8 mouse cellular contexts compared by ENCODE assay signal in the genomic region with DNA sequence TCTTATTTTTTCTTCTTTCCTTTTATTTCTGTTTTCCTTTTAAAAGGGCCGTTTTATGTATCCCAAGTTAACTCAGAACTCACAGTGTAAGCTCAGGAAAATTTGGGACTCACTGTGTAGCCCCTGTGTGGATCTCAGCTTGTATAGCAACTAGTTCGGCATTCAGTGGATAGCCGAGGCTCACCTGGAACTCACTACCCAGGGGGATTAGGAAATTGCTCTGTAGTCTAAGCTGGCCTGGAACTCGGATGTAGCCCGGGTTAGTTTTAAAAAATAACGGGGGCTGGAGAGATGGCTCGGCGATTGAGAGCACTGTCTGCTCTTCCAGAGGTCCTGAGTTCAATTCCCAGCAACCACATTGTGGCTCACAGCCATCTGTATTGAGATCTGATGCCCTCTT. TPM values are rescaled to one million over a fixed set of nuclear protein-coding genes. Genes with fewer than 3 reads are reported as not detected.
A peak's percentile ranks its signal among the peaks of the same experiment; 100 is the strongest.
DNase-seq lines count a peak whose midpoint lies in the region; ATAC-seq and TF ChIP-seq lines count a peak whose summit lies in the region.

No protein-coding gene starts in this region.

- WGBS in heart, embryonic 14.5 days, result 7% methylated on average over 8 of the region's 8 CpGs
- 6% methylated on average over 8 of the region's 8 CpGs for WGBS in forebrain, embryonic 14.5 days
- 3% methylated on average over 8 of the region's 8 CpGs for WGBS in liver, postnatal 0 days (ENCODE audit: insufficient replicate concordance)

- TF ChIP-seq CTCF in MEL (IDR thresholded peaks at IDR 0.05 in 2 of 3, conservative IDR thresholded peaks at IDR 0.05 in 1 of 3; ENCODE audit: control insufficient read depth in 1 of 3, insufficient read depth in 1 of 3, low read depth in 2 of 3, low read length in 3 of 3, poor library complexity in 1 of 3, severe bottlenecking in 1 of 3), result no peak
- TF ChIP-seq CTCF in liver, postnatal 0 days (IDR thresholded peaks at IDR 0.05; ENCODE audit: low read depth), result no peak

- no peaks in the 10 kb centered on the region for H3K27me3 ChIP-seq in heart, embryonic 14.5 days (ENCODE audit: control insufficient read depth, insufficient read depth, low read length)
- no peaks in the 10 kb centered on the region for H3K27me3 ChIP-seq in MEL (ENCODE audit: control insufficient read depth in 1 of 2, insufficient read depth in 2 of 2, low read length in 2 of 2)
- H3K27me3 ChIP-seq in forebrain, embryonic 14.5 days (replicated peaks; ENCODE audit: control insufficient read depth, insufficient read depth, low read length), result no peaks in the 10 kb centered on the region
- no peaks in the 10 kb centered on the region for H3K27me3 ChIP-seq in liver, postnatal 0 days (ENCODE audit: insufficient read depth, low read length)

- H3K9ac ChIP-seq in heart, embryonic 14.5 days (ENCODE audit: low read length), result peak overlapping the region; percentile 89
- H3K9ac ChIP-seq in MEL (ENCODE audit: control insufficient read depth, low read depth, low read length, poor library complexity, severe bottlenecking), result peak overlapping the region; percentile 96
- peak overlapping the region; percentile 81 for H3K9ac ChIP-seq in forebrain, embryonic 14.5 days (ENCODE audit: low read length)
- peak overlapping the region; percentile 73 for H3K9ac ChIP-seq in liver, postnatal 0 days (replicated peaks)

- H3K79me2 ChIP-seq in MEL (ENCODE audit: control insufficient read depth, insufficient read depth, low read length, poor library complexity), result peaks cover 40% of the 10 kb centered on the region

- intact Hi-C loops in heart, postnatal 36 days (cut with DNase I), result loop anchor here (5.0 kb wide), 2 partner anchors 540 to 1240 kb away; a partner anchor contains a TSS

- peak overlapping the region; percentile 71 to 94; a peak in 3 of 4 replicates for H3K27ac ChIP-seq in heart, embryonic 14.5 days (replicated peaks in 1 of 2; ENCODE audit: control insufficient read depth in 1 of 2, insufficient read depth in 1 of 2, low read depth in 2 of 2, low read length in 2 of 2)
- H3K27ac ChIP-seq in MEL (ENCODE audit: control insufficient read depth, low read depth, low read length), result peak overlapping the region; percentile 83
- H3K27ac ChIP-seq in forebrain, embryonic 14.5 days (ENCODE audit: low read depth, low read length), result peak overlapping the region; percentile 68; the same call in 1 of the 2 replicates
- H3K27ac ChIP-seq in liver, postnatal 0 days (ENCODE audit: low read depth), result peak overlapping the region; percentile 63

- peaks cover 23% of the 10 kb centered on the region for H3K36me3 ChIP-seq in heart, embryonic 14.5 days (ENCODE audit: control insufficient read depth, insufficient read depth, low read length)
- H3K36me3 ChIP-seq in MEL (ENCODE audit: control insufficient read depth in 1 of 2, insufficient read depth in 2 of 2, low read length in 2 of 2), result peaks cover 2 to 22% of the 10 kb centered on the region in 2 experiments
- peaks cover 15% of the 10 kb centered on the region for H3K36me3 ChIP-seq in forebrain, embryonic 14.5 days (ENCODE audit: control insufficient read depth, insufficient read depth, low read length)
- peaks cover 14% of the 10 kb centered on the region for H3K36me3 ChIP-seq in liver, postnatal 0 days (replicated peaks; ENCODE audit: insufficient read depth, low read length)

- no peak for ATAC-seq in heart, embryonic 14.5 days (ENCODE audit: insufficient number of reproducible peaks, insufficient read depth, low FRiP score, low read depth)
- ATAC-seq in forebrain, embryonic 14.5 days, result no peak
- ATAC-seq in liver, postnatal 0 days, result no peak

- DNase-seq in heart, postnatal 36 days, result no peak
- DNase-seq in MEL (ENCODE audit: low read depth, low spot score), result no peak
- DNase-seq in forebrain, embryonic 14.5 days (ENCODE audit: low spot score), result no peak
- DNase-seq in liver, postnatal 0 days, result no peak
- DNase-seq in adrenal gland, postnatal 14 days, result no peak
- no peak for DNase-seq in left cerebral cortex, adult 8-10 months (ENCODE audit: low spot score in 2 of 2)
- DNase-seq in gastrocnemius, postnatal 10 days, result no peak

- peaks cover 0 to 15% of the 10 kb centered on the region in 2 experiments; a peak in 2 of 4 replicates for H3K4me1 ChIP-seq in heart, embryonic 14.5 days (ENCODE audit: control insufficient read depth in 2 of 2, insufficient read depth in 2 of 2, low read length in 2 of 2)
- H3K4me1 ChIP-seq in MEL (ENCODE audit: control insufficient read depth in 1 of 2, insufficient read depth in 2 of 2, low read length in 2 of 2), result peaks cover 0 to 19% of the 10 kb centered on the region in 2 experiments; a peak in 2 of 4 replicates
- peaks cover 11% of the 10 kb centered on the region for H3K4me1 ChIP-seq in forebrain, embryonic 14.5 days (ENCODE audit: control insufficient read depth, insufficient read depth, low read length)
- peaks cover 11% of the 10 kb centered on the region for H3K4me1 ChIP-seq in liver, postnatal 0 days (ENCODE audit: insufficient read depth)

- no peak for TF ChIP-seq RAD21 in MEL (IDR thresholded peaks at IDR 0.05; ENCODE audit: low read depth, low read length)

- peak overlapping the region; percentile 77 for H3K4me2 ChIP-seq in heart, embryonic 14.5 days (ENCODE audit: low read length)
- peak overlapping the region; percentile 74 for H3K4me2 ChIP-seq in forebrain, embryonic 14.5 days (ENCODE audit: low read length)
- peak overlapping the region; percentile 84 for H3K4me2 ChIP-seq in liver, postnatal 0 days (ENCODE audit: low read depth, low read length)

- H3K4me3 ChIP-seq in heart, embryonic 14.5 days (ENCODE audit: control insufficient read depth in 1 of 2, insufficient read depth in 1 of 2, low read depth in 1 of 2, low read length in 2 of 2), result peak overlapping the region; percentile 76 to 97
- peak overlapping the region; percentile 87 to 95 for H3K4me3 ChIP-seq in MEL (ENCODE audit: control insufficient read depth in 1 of 2, insufficient read depth in 1 of 2, low read depth in 2 of 2, low read length in 2 of 2)
- H3K4me3 ChIP-seq in forebrain, embryonic 14.5 days (ENCODE audit: low read depth, low read length), result peak overlapping the region; percentile 57
- H3K4me3 ChIP-seq in liver, postnatal 0 days (ENCODE audit: low read depth, low read length), result peak overlapping the region; percentile 66

- no peak for TF ChIP-seq EP300 in MEL (IDR thresholded peaks at IDR 0.05; ENCODE audit: low read depth in 1 of 2, low read length in 2 of 2)
- no peak for TF ChIP-seq EP300 in liver, postnatal 0 days (IDR thresholded peaks at IDR 0.05; ENCODE audit: low read depth)

- no peak for TF ChIP-seq POLR2A in MEL (IDR thresholded peaks at IDR 0.05; ENCODE audit: control insufficient read depth in 1 of 2, insufficient read depth in 1 of 2, low read depth in 1 of 2, low read length in 2 of 2, poor library complexity in 1 of 2)

- no peaks in the 10 kb centered on the region for H3K9me3 ChIP-seq in heart, embryonic 14.5 days (ENCODE audit: control insufficient read depth, low read length)
- no peaks in the 10 kb centered on the region for H3K9me3 ChIP-seq in MEL (replicated peaks; ENCODE audit: insufficient read depth, low read length)
- H3K9me3 ChIP-seq in forebrain, embryonic 14.5 days (replicated peaks; ENCODE audit: control insufficient read depth, low read length), result no peaks in the 10 kb centered on the region
- no peaks in the 10 kb centered on the region for H3K9me3 ChIP-seq in liver, postnatal 0 days (ENCODE audit: low read length)

TF ChIP-seq in MEL, 35 proteins besides CTCF, POLR2A, EP300 and RAD21 (continues in another document):
- TF ChIP-seq ZNF384 (IDR thresholded peaks at IDR 0.05; ENCODE audit: low read depth, low read length), result no peak
- TF ChIP-seq TBP (IDR thresholded peaks at IDR 0.05; ENCODE audit: low read depth, low read length), result no peak
- no peak for TF ChIP-seq HCFC1 (IDR thresholded peaks at IDR 0.05; ENCODE audit: low read depth, low read length)
- no peak for TF ChIP-seq NRF1 (IDR thresholded peaks at IDR 0.05; ENCODE audit: insufficient read depth, low read depth, low read length, poor library complexity, severe bottlenecking)

RNA-seq across cellular contexts. Expression of a gene that starts 1.9 kb away (rescaled TPM):
- polyA plus RNA-seq in heart, embryonic 14.5 days (2014; fragmentation: Nextera tagmentation; extraction: Ambion mirVana), result 16.5 and 17.3 TPM in 2 replicates
- total RNA-seq in heart, postnatal 36 days (2021), result 10 to 100 TPM in 1 of 2 experiments, 1 to 10 TPM in 1; 8.6 to 10.2 TPM
- 33.0 and 38.8 TPM in 2 replicates for total RNA-seq in MEL (2012; rRNA removed)
- 100 to 1,000 TPM in 1 of 2 experiments, 10 to 100 TPM in 1; 33.3 to 133 TPM for polyA plus RNA-seq in MEL (2012; ENCODE audit: insufficient read depth in 1 of 2, insufficient read length in 2 of 2, low read depth in 1 of 2, low replicate concordance in 2 of 2, missing spikeins in 1 of 2)
- polyA plus RNA-seq in forebrain, embryonic 14.5 days (2014; fragmentation: Nextera tagmentation; extraction: Ambion mirVana), result 25.2 and 29.4 TPM in 2 replicates
- polyA plus RNA-seq in liver, postnatal 0 days (2015; fragmentation: Nextera tagmentation; extraction: Ambion mirVana), result 8.4 and 10.9 TPM in 2 replicates
- total RNA-seq in adrenal gland, postnatal 14 days (2021), result 23.7 and 24.4 TPM in 2 replicates
- 10 to 100 TPM; 15.5 to 19.7 (median 16.5) TPM for total RNA-seq in left cerebral cortex, adult 8-10 months (2022)
- total RNA-seq in gastrocnemius, postnatal 10 days (2021), result 1 to 10 TPM; 9.1 to 9.3 TPM

RNA-seq across cellular contexts. Expression of a gene that starts 2.0 kb away (rescaled TPM):
- polyA plus RNA-seq in heart, embryonic 14.5 days (2014; fragmentation: Nextera tagmentation; extraction: Ambion mirVana), result 48.2 and 52.4 TPM in 2 replicates
- total RNA-seq in heart, postnatal 36 days (2021), result 10 to 100 TPM; 47.1 to 49.6 TPM
- 51.1 and 74.7 TPM in 2 replicates for total RNA-seq in MEL (2012; rRNA removed)
- polyA plus RNA-seq in MEL (2012; ENCODE audit: insufficient read depth in 1 of 2, insufficient read length in 2 of 2, low read depth in 1 of 2, low replicate concordance in 2 of 2, missing spikeins in 1 of 2), result 10 to 100 TPM in 1 of 2 experiments, not detected in 1; 88.1 TPM
- polyA plus RNA-seq in forebrain, embryonic 14.5 days (2014; fragmentation: Nextera tagmentation; extraction: Ambion mirVana), result 49.6 and 50.8 TPM in 2 replicates
- polyA plus RNA-seq in liver, postnatal 0 days (2015; fragmentation: Nextera tagmentation; extraction: Ambion mirVana), result 44.0 and 44.8 TPM in 2 replicates
- total RNA-seq in adrenal gland, postnatal 14 days (2021), result 77.1 and 87.0 TPM in 2 replicates
- 10 to 100 TPM; 77.8 to 89.1 (median 86.8) TPM for total RNA-seq in left cerebral cortex, adult 8-10 months (2022)
- 10 to 100 TPM; 25.8 to 31.6 TPM for total RNA-seq in gastrocnemius, postnatal 10 days (2021)

RNA-seq across cellular contexts. Expression of a gene that starts 40.4 kb away (rescaled TPM):
- 30.7 and 31.0 TPM in 2 replicates for polyA plus RNA-seq in heart, embryonic 14.5 days (2014; fragmentation: Nextera tagmentation; extraction: Ambion mirVana)
- total RNA-seq in heart, postnatal 36 days (2021), result 10 to 100 TPM; 34.4 to 38.5 TPM
- total RNA-seq in MEL (2012; rRNA removed), result 50.5 and 58.2 TPM in 2 replicates
- 10 to 100 TPM in 1 of 2 experiments, not detected in 1; 55.5 TPM for polyA plus RNA-seq in MEL (2012; ENCODE audit: insufficient read depth in 1 of 2, insufficient read length in 2 of 2, low read depth in 1 of 2, low replicate concordance in 2 of 2, missing spikeins in 1 of 2)
- polyA plus RNA-seq in forebrain, embryonic 14.5 days (2014; fragmentation: Nextera tagmentation; extraction: Ambion mirVana), result 22.5 and 22.7 TPM in 2 replicates
- 28.1 and 30.7 TPM in 2 replicates for polyA plus RNA-seq in liver, postnatal 0 days (2015; fragmentation: Nextera tagmentation; extraction: Ambion mirVana)
- 46.4 and 51.7 TPM in 2 replicates for total RNA-seq in adrenal gland, postnatal 14 days (2021)
- 10 to 100 TPM; 45.9 to 56.3 (median 50.4) TPM for total RNA-seq in left cerebral cortex, adult 8-10 months (2022)
- total RNA-seq in gastrocnemius, postnatal 10 days (2021), result 10 to 100 TPM; 25.2 to 29.9 TPM
